8 mouse cellular contexts compared by ENCODE assay signal in the genomic region with DNA sequence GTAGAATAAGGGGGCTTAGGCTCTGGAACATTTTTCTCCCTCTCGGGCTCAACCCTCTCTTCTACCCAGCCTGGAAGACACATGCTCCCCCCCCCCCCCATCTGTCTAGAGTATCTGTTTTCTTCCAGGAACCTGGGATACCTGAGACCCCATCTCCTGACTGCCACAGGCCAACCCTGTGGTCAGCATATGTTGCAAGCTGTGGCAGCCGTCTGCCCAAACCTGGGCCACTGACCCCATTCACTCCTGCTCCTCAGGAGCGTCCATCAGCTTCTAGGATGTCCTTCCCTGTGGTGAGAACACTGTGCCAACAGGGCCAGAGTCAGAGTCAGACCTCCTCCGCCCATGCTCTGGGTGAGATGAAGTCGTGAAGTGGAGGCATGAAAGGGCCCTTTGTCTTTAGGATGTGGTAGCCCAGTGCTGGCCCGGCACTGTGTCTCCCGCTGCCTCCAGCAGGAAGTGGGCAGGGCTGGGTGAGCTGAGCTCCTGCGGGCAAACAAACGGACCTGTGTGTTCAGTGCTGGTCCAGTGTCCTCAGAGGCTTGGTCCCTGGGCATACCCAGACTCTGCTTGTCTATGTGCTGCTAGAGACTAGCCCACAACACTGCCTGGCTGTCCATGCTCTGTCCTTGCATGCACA.
DNase-seq lines count a peak whose midpoint lies in the region; ATAC-seq and TF ChIP-seq lines count a peak whose summit lies in the region.

No protein-coding gene starts in this region.

- no peak overlapping the region for H3K4me2 ChIP-seq in intestine, embryonic 16.5 days (ENCODE audit: low read depth, low read length)
- H3K4me2 ChIP-seq in intestine, postnatal 0 days (replicated peaks; ENCODE audit: low read depth): no peak overlapping the region
- no peak overlapping the region for H3K4me2 ChIP-seq in midbrain, embryonic 12.5 days (replicated peaks)

- TF ChIP-seq CTCF in intestine, postnatal 0 days (IDR thresholded peaks at IDR 0.05; ENCODE audit: low read depth): no peak

- H3K27ac ChIP-seq in intestine, embryonic 16.5 days (ENCODE audit: low read length): no peak overlapping the region
- H3K27ac ChIP-seq in intestine, postnatal 0 days (ENCODE audit: low read depth, low read length): no peak overlapping the region
- H3K27ac ChIP-seq in midbrain, embryonic 12.5 days (replicated peaks): 0 out of 2 replicates have a peak overlapping the region, but pooled peaks have one; percentile 25

- H3K4me1 ChIP-seq in intestine, embryonic 16.5 days (ENCODE audit: control insufficient read depth, insufficient read depth, low read length): no peaks in the 10 kb centered on the region
- no peaks in the 10 kb centered on the region for H3K4me1 ChIP-seq in intestine, postnatal 0 days (replicated peaks; ENCODE audit: control insufficient read depth, insufficient read depth, low read length)
- peaks cover 5% of the 10 kb centered on the region; the same call in 1 of the 2 replicates for H3K4me1 ChIP-seq in midbrain, embryonic 12.5 days

- no peak overlapping the region for H3K9ac ChIP-seq in intestine, embryonic 16.5 days (ENCODE audit: low read depth, low read length)
- no peak overlapping the region for H3K9ac ChIP-seq in intestine, postnatal 0 days (ENCODE audit: low read depth, low read length)
- H3K9ac ChIP-seq in midbrain, embryonic 12.5 days (replicated peaks): no peak overlapping the region

- DNase-seq in cerebellum, adult 9-10 months: peak; percentile 32
- DNase-seq in frontal cortex, postnatal 36 days (ENCODE audit: low spot score in 2 of 2): peak; percentile 27 to 35
- DNase-seq in natural killer cell, adult 2 months (ENCODE audit: low spot score in 2 of 2): no peak

- no peaks in the 10 kb centered on the region for H3K27me3 ChIP-seq in intestine, embryonic 16.5 days (replicated peaks; ENCODE audit: control insufficient read depth, insufficient read depth, low read length)
- H3K27me3 ChIP-seq in intestine, postnatal 0 days (replicated peaks; ENCODE audit: control insufficient read depth, insufficient read depth, low read length): no peaks in the 10 kb centered on the region
- no peaks in the 10 kb centered on the region for H3K27me3 ChIP-seq in midbrain, embryonic 12.5 days

- no peaks in the 10 kb centered on the region for H3K9me3 ChIP-seq in intestine, embryonic 16.5 days (ENCODE audit: control insufficient read depth, low read length)
- no peaks in the 10 kb centered on the region for H3K9me3 ChIP-seq in intestine, postnatal 0 days (ENCODE audit: control insufficient read depth)
- no peaks in the 10 kb centered on the region for H3K9me3 ChIP-seq in midbrain, embryonic 12.5 days

- 58% methylated on average over 9 of the region's 9 CpGs for WGBS in intestine, embryonic 16.5 days
- 59% methylated on average over 9 of the region's 9 CpGs for WGBS in intestine, postnatal 0 days
- 52% methylated on average over 9 of the region's 9 CpGs for WGBS in midbrain, embryonic 12.5 days

- ATAC-seq in intestine, embryonic 16.5 days: peak; percentile 53; the same call in 1 of the 2 replicates
- ATAC-seq in intestine, postnatal 0 days: no peak
- no peak; the same call in 1 of the 2 replicates for ATAC-seq in midbrain, embryonic 12.5 days (ENCODE audit: low FRiP score, low read depth)
- ATAC-seq in granulocyte monocyte progenitor cell, adult 5-6 weeks (replicated peaks; ENCODE audit: poor library complexity, severe bottlenecking): no peak
- ATAC-seq in erythroblast, adult 5-6 weeks (replicated peaks; ENCODE audit: low FRiP score, poor library complexity, severe bottlenecking): no peak

- no peak overlapping the region for H3K4me3 ChIP-seq in intestine, embryonic 16.5 days (ENCODE audit: low read length)
- no peak overlapping the region for H3K4me3 ChIP-seq in intestine, postnatal 0 days (ENCODE audit: low read depth, low read length)
- no peak overlapping the region for H3K4me3 ChIP-seq in midbrain, embryonic 12.5 days

- no peaks in the 10 kb centered on the region for H3K36me3 ChIP-seq in intestine, embryonic 16.5 days (ENCODE audit: control insufficient read depth, insufficient read depth, low read length)
- no peaks in the 10 kb centered on the region for H3K36me3 ChIP-seq in intestine, postnatal 0 days (ENCODE audit: control insufficient read depth, insufficient read depth)
- H3K36me3 ChIP-seq in midbrain, embryonic 12.5 days: no peaks in the 10 kb centered on the region

Comparison
In these comparisons a context has a peak if more than half of its experiments do, and no peak if none do; other contexts are left out.
1. DNase-seq: peak in cerebellum, adult 9-10 months (single experiment) and frontal cortex, postnatal 36 days (2 of 2); none in natural killer cell, adult 2 months (0 of 2).